Mouse (Mus musculus) heart, embryonic 16.5 days (tissue): ENCODE data around the gene Hsd11b2. TPM values are rescaled to one million over a fixed set of nuclear protein-coding genes. Genes with fewer than 3 reads are reported as not detected.

Experiments
- ATAC-seq: fragments of 200-750 bp; cut with Nextera tagmentation; replicated peaks from 2 replicates; pipeline ENCODE4 v1.8.0; 2017; ENCODE audit warnings: moderate number of reproducible peaks; ENCODE audit not compliant: insufficient read depth, low FRiP score; ENCODE audit errors: extremely low read depth
- H3K27ac ChIP-seq: fragments of 300-500 bp; sonication (generic); 2 replicates; pipeline ENCODE4 v1.5.1; 2014; ENCODE audit warnings: mild to moderate bottlenecking, low read length, control low read depth, moderate library complexity
- H3K27me3 ChIP-seq: fragments of 300-500 bp; sonication (generic); 2 replicates; pipeline ENCODE4 v1.6.1; 2014; ENCODE audit warnings: low read length, mixed read lengths; ENCODE audit not compliant: control insufficient read depth, insufficient read depth
- H3K36me3 ChIP-seq: fragments of 300-500 bp; sonication (generic); 2 replicates; pipeline ENCODE4 v1.6.1; 2014; ENCODE audit not compliant: control insufficient read depth, insufficient read depth
- H3K4me1 ChIP-seq: fragments of 300-500 bp; sonication (generic); 2 replicates; pipeline ENCODE4 v1.6.1; 2014; ENCODE audit warnings: low read length, mixed read lengths; ENCODE audit not compliant: control insufficient read depth, insufficient read depth
- H3K4me2 ChIP-seq: fragments of 300-500 bp; sonication (generic); 2 replicates; pipeline ENCODE4 v1.6.1; 2014; ENCODE audit warnings: low read depth, mild to moderate bottlenecking, control low read depth, low read length
- H3K4me3 ChIP-seq: fragments of 300-500 bp; sonication (generic); 2 replicates; pipeline ENCODE4 v1.5.1; 2014; ENCODE audit warnings: mild to moderate bottlenecking, control low read depth, low read length
- H3K9ac ChIP-seq: fragments of 300-500 bp; sonication (generic); 2 replicates; pipeline ENCODE4 v1.6.1; 2014; ENCODE audit warnings: low read length, control low read depth
- H3K9me3 ChIP-seq: fragments of 300-500 bp; sonication (generic); replicated peaks from 2 replicates; pipeline ENCODE4 v1.6.1; 2016; ENCODE audit warnings: low read length; ENCODE audit not compliant: control insufficient read depth
- WGBS: fragments of 180-500 bp; shearing (Covaris S2); extraction: QIAGEN DNeasy Blood & Tissue Kit; methylation state at CpG from one replicate; pipeline ENCODE4 v1.1.7; 2014; 5-methylcytosine and 5-hydroxymethylcytosine counted together
- polyA plus RNA-seq: library from polyadenylated mRNA; unstranded; fragments of >200 nt; fragmentation: Nextera tagmentation; extraction: Ambion mirVana; gene quantifications from 2 replicates; pipeline ENCODE4 v1.2.1, GENCODE M21; 2015

The Hsd11b2 gene
- polyA plus RNA-seq, 1 experiment from 2014 or later, result 0.25 TPM

DNA sequence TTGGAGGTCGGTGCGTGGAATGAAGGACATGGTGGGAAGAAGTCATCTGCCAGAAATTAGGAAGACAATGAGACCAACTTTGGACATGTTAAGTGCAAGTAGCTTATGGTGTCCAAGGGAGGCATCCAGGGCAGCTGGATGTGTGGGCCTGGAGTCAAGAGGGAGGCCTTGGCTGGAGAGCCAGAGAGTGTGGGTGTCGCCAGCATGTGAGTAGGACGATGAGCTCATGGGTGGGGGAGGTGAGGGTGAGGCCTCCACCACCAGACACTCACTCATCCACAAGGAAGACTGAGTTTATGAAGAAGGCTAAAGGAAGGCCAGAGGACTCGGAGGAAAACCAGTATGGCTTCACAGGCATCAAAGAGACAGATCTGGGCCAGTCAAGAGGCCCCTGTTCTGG is 3.9 kb upstream of the Hsd11b2 start:
- peaks cover 29% of the 10 kb centered on the region for H3K27me3 ChIP-seq
- H3K4me2 ChIP-seq, result no peak overlapping the region
- H3K4me1 ChIP-seq, result peaks cover 25% of the 10 kb centered on the region
- 65% methylated on average over 5 of the region's 5 CpGs for WGBS
- ATAC-seq, result no peak
- H3K36me3 ChIP-seq, result no peaks in the 10 kb centered on the region
- H3K9ac ChIP-seq, result no peak overlapping the region
- no peak overlapping the region for H3K4me3 ChIP-seq
- no peaks in the 10 kb centered on the region for H3K9me3 ChIP-seq
- no peak overlapping the region for H3K27ac ChIP-seq

DNA sequence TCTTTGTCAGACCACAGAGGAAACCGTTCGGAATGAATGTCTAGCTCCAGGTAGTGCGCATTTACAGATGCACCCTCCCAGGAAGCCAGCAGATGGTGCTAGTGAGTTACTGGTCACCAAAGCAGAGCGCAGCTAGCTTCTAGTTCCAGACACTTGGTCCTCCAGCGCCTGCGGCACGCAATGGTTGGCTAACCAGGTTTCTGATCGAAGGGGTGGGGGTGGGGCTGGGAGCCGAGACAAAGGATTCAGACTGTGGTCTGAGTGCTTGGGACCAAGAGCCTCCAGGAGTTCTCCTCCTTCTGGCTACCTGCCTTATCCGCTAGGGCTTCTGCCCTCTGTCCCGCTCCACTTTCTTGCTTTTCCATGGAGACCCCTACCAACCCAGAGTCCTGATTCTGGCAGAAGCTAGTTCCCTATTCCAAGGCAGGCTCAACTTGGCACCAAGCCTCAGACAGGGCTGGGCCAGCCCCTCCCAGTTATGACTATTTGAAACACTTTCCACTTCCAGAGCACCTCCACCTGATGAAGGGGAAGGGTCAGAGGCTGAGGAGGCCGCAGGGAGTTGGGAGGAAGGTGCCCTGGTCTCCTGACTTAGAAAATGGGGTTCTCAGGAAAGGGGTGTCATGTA is 2.4 kb upstream of the Hsd11b2 start:
- Histone ChIP-seq H3K4me1 (peaks cover 25% of the 10 kb centered on the region), H3K27me3 (peaks cover 36% of the 10 kb centered on the region), H3K9me3 (no peaks in the 10 kb centered on the region), H3K36me3 (no peaks in the 10 kb centered on the region), H3K9ac (no peak overlapping the region), H3K4me2 (peak overlapping the region; percentile 53), H3K27ac (no peak overlapping the region), H3K4me3 (peak overlapping the region; percentile 19; the same call in 1 of the 2 replicates)
- 14% methylated on average over 12 of the region's 12 CpGs for WGBS
- peak; percentile 37; the same call in 1 of the 2 replicates for ATAC-seq

DNA sequence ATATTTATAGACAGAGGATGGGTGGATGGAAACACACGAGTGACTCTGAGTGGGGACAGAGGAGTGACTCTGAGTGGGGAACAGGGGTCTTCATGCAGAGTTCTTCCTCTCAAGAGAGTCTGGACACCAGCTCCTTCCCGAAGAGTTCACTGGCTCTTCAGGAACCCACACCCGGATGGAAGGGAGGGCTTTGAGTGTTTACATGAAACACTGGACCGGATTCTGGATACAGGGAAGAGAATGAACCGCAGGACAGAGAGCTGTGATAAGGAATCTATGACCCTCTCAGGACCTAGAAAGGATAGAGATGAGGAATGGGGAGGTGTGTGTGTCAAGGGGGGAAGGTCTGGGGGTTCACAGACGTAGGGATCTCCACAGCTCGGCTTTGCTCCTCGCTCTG is 1.2 kb upstream of the Hsd11b2 start:
- H3K4me2 ChIP-seq, result no peak overlapping the region
- H3K27ac ChIP-seq, result no peak overlapping the region
- H3K4me1 ChIP-seq, result peaks cover 25% of the 10 kb centered on the region
- no peak overlapping the region for H3K9ac ChIP-seq
- ATAC-seq, result no peak
- WGBS, result 35% methylated on average over 8 of the region's 8 CpGs
- no peaks in the 10 kb centered on the region for H3K36me3 ChIP-seq
- H3K9me3 ChIP-seq, result no peaks in the 10 kb centered on the region
- H3K4me3 ChIP-seq, result no peak overlapping the region
- peaks cover 37% of the 10 kb centered on the region for H3K27me3 ChIP-seq

DNA sequence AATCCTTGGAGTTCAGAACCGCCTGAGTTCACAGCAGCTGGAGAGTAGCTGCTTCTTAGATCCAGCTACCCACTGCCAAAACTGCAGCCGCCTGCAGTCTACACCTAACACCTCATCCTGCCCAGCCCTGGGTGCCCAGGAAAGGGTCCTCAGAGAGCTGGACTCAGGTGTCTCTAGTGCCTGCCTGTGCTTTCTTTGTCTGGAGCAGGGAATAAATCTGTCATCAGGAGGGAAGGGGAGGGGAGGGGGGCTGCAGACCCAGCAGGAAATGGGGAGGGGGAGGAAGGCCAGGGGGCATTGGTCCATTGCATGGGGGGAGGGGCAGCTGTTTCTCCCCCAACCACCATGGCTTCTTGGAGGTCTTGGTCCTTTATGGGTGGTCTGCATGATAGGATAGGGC is 1.0 kb downstream of the Hsd11b2 start:
- Histone ChIP-seq H3K4me1 (peaks cover 24% of the 10 kb centered on the region), H3K27ac (no peak overlapping the region), H3K9me3 (no peaks in the 10 kb centered on the region), H3K4me3 (no peak overlapping the region), H3K36me3 (peaks cover 1% of the 10 kb centered on the region; the same call in 1 of the 2 replicates), H3K4me2 (peak overlapping the region; percentile 98; the same call in 1 of the 2 replicates), H3K9ac (no peak overlapping the region), H3K27me3 (peaks cover 37% of the 10 kb centered on the region)
- ATAC-seq, result no peak
- 14% methylated on average over 2 of the region's 2 CpGs for WGBS

DNA sequence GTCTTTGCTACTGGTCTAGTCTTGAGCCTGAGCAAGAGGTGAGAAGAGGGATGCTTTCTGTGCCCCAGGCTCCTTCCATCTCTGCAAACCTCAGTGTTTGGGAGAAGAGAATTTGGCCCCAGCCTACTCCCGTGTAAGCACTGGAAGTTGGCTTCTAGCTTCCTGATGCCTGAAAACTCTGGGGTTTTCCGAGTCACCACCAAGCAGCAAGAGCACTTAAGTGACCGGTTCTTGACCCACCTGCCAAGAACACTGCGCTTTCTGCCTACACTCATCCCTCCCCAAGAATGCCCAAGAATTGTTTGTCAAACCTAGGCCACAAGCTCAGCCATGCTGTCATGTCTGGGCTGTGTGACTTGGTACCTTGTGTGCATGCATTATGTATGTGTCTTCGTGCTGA is 2.0 kb downstream of the Hsd11b2 start:
- Histone ChIP-seq H3K4me3 (no peak overlapping the region), H3K36me3 (peaks cover 9% of the 10 kb centered on the region), H3K9ac (no peak overlapping the region), H3K4me2 (no peak overlapping the region), H3K9me3 (no peaks in the 10 kb centered on the region), H3K4me1 (peaks cover 21% of the 10 kb centered on the region), H3K27me3 (peaks cover 37% of the 10 kb centered on the region), H3K27ac (no peak overlapping the region)
- 49% methylated on average over 5 of the region's 5 CpGs for WGBS
- no peak for ATAC-seq

DNA sequence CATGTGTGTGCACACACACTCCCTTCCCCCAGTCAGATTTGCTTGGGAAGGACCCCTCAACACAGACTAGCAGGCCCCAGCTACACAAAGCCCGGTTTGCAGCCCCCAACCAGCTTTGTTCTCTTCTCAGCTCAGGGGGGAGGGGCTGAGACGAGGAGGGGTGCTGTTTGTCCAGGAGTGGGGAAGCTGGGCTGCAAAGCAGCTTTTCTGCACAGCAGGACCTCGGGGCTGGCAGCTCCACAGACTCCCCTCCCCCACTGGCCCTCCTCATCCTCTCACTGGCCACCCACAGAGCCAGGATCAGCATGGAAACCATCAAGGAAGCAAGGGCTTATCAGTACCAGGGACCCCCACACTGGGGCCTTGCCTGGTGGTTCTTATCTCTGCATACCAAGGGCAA is 2.5 kb downstream of the Hsd11b2 start:
- no peaks in the 10 kb centered on the region for H3K9me3 ChIP-seq
- H3K4me1 ChIP-seq, result peaks cover 20% of the 10 kb centered on the region
- peaks cover 37% of the 10 kb centered on the region for H3K27me3 ChIP-seq
- H3K36me3 ChIP-seq, result peaks cover 9% of the 10 kb centered on the region
- no peak overlapping the region for H3K27ac ChIP-seq
- H3K4me3 ChIP-seq, result no peak overlapping the region
- ATAC-seq, result no peak
- no peak overlapping the region for H3K9ac ChIP-seq
- no peak overlapping the region for H3K4me2 ChIP-seq
- WGBS, result 14% methylated on average over 3 of the region's 3 CpGs

- WGBS, result 74% methylated on average over 21 of the region's 21 CpGs
- Histone ChIP-seq H3K4me3 (no peak overlapping the region), H3K4me1 (peaks cover 17% of the 10 kb centered on the region), H3K9ac (no peak overlapping the region), H3K9me3 (no peaks in the 10 kb centered on the region), H3K36me3 (peaks cover 9% of the 10 kb centered on the region), H3K27me3 (peaks cover 26% of the 10 kb centered on the region), H3K4me2 (no peak overlapping the region), H3K27ac (no peak overlapping the region)
- no peak for ATAC-seq
These were observed 3.6 kb downstream of the Hsd11b2 start for GRCm38 (mm10) chr8:105521995-105522769.

- H3K9ac ChIP-seq, result no peak overlapping the region
- H3K27ac ChIP-seq, result no peak overlapping the region
- peaks cover 19% of the 10 kb centered on the region for H3K27me3 ChIP-seq
- no peaks in the 10 kb centered on the region for H3K9me3 ChIP-seq
- H3K4me2 ChIP-seq, result no peak overlapping the region
- peaks cover 15% of the 10 kb centered on the region for H3K4me1 ChIP-seq
- no peak for ATAC-seq
- H3K36me3 ChIP-seq, result peaks cover 9% of the 10 kb centered on the region
- H3K4me3 ChIP-seq, result no peak overlapping the region
- WGBS, result 69% methylated on average over 9 of the region's 9 CpGs
These were observed 4.3 kb downstream of the Hsd11b2 start for GRCm38 (mm10) chr8:105522890-105523289.

- Histone ChIP-seq H3K4me3 (no peak overlapping the region), H3K27ac (no peak overlapping the region), H3K4me1 (no peaks in the 10 kb centered on the region), H3K9ac (no peak overlapping the region), H3K27me3 (no peaks in the 10 kb centered on the region), H3K4me2 (no peak overlapping the region), H3K9me3 (no peaks in the 10 kb centered on the region), H3K36me3 (peaks cover 16% of the 10 kb centered on the region)
- 79% methylated on average over 2 of the region's 2 CpGs for WGBS
- no peak for ATAC-seq
These were observed 8.6 kb downstream of the Hsd11b2 start for GRCm38 (mm10) chr8:105527110-105527509.
